Mouse (Mus musculus): ENCODE measurements around the gene Aipl1. TPM values are rescaled to one million over a fixed set of nuclear protein-coding genes. Genes with fewer than 3 reads are reported as not detected.

Gene Aipl1
- polyA plus RNA-seq, 1 experiment, result 0.23 TPM

- Histone ChIP-seq H3K4me3 (replicated peaks) (no peak overlapping the region), H3K9me3 (no peaks in the 10 kb centered on the region), H3K27me3 (replicated peaks) (peaks cover 19% of the 10 kb centered on the region), H3K4me1 (peaks cover 58% of the 10 kb centered on the region), H3K36me3 (replicated peaks; ENCODE audit: low read length) (peaks cover 10% of the 10 kb centered on the region)
- no peak for TF ChIP-seq GATA1 (IDR thresholded peaks at IDR 0.05; ENCODE audit: borderline replicate concordance, low read length)
- TF ChIP-seq FLI1 (IDR thresholded peaks at IDR 0.05; ENCODE audit: low read length), result no peak
Measured at GRCm38 (mm10) chr11:72039599-72040386, 2.5 kb upstream of the Aipl1 start.

DNA sequence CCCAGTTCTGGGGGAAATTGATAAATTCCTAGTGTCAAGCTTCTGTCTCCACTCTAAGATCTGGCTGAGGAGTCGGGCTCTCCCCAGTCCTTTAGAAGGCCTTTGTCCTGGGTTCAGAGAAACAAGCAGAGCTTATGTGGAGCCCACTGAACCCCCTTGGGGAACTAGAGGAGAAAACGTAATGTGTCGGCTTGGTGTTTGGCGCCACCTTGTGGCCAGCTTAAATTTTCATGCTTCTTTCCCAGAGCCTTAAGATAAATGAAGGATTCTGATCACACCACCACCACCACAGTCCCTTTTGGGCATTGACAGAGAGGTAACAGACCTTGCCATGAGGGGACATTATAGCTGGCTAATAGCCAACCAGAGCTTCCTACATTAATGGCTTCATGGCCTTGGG is 687 bp upstream of the Aipl1 start:
- Histone ChIP-seq H3K4me3 (replicated peaks) (no peak overlapping the region), H3K36me3 (replicated peaks; ENCODE audit: low read length) (no peaks in the 10 kb centered on the region), H3K4me1 (peaks cover 40% of the 10 kb centered on the region), H3K27me3 (replicated peaks) (peaks cover 27% of the 10 kb centered on the region), H3K9me3 (no peaks in the 10 kb centered on the region)
- no peak for TF ChIP-seq FLI1 (IDR thresholded peaks at IDR 0.05; ENCODE audit: low read length)
- TF ChIP-seq GATA1 (IDR thresholded peaks at IDR 0.05; ENCODE audit: borderline replicate concordance, low read length), result no peak

- H3K9me3 ChIP-seq, result no peaks in the 10 kb centered on the region
- H3K4me1 ChIP-seq, result peaks cover 13% of the 10 kb centered on the region
- TF ChIP-seq FLI1 (IDR thresholded peaks at IDR 0.05; ENCODE audit: low read length) (no peak), GATA1 (IDR thresholded peaks at IDR 0.05; ENCODE audit: borderline replicate concordance, low read length) (no peak)
- H3K27me3 ChIP-seq (replicated peaks), result peaks cover 61% of the 10 kb centered on the region
- no peaks in the 10 kb centered on the region for H3K36me3 ChIP-seq (replicated peaks; ENCODE audit: low read length)
- H3K4me3 ChIP-seq (replicated peaks), result no peak overlapping the region
Measured at GRCm38 (mm10) chr11:72032589-72032988, 4.7 kb downstream of the Aipl1 start.

- Histone ChIP-seq H3K4me3 (replicated peaks) (no peak overlapping the region), H3K9me3 (no peaks in the 10 kb centered on the region), H3K4me1 (peaks cover 10% of the 10 kb centered on the region; the same call in 1 of the 2 replicates), H3K27me3 (replicated peaks) (peaks cover 61% of the 10 kb centered on the region), H3K36me3 (replicated peaks; ENCODE audit: low read length) (no peaks in the 10 kb centered on the region)
- TF ChIP-seq GATA1 (IDR thresholded peaks at IDR 0.05; ENCODE audit: borderline replicate concordance, low read length) (no peak), FLI1 (IDR thresholded peaks at IDR 0.05; ENCODE audit: low read length) (no peak)
Measured at GRCm38 (mm10) chr11:72032091-72032490, 5.2 kb downstream of the Aipl1 start.

DNA sequence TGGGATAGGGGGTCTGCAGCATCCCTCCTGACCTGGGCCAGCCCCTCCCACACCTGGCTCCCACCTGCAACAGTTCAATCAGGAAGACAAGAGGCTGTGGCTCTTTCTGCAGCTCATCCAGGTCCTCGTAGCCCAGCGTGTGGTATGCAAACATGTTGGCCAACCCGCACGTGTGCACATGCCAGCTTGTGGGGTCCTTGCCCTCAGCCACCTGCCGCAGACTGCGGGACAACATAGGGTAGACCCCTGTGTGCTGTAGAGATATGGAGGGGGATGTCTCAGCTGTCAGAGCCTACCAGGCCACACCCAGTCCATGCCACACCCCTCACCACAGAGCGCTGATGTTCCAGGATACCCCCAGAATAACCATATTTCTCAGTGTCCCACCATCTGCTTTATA is 6.0 kb downstream of the Aipl1 start:
- Histone ChIP-seq H3K4me1 (peaks cover 6% of the 10 kb centered on the region; the same call in 1 of the 2 replicates), H3K27me3 (replicated peaks) (peaks cover 60% of the 10 kb centered on the region), H3K36me3 (replicated peaks; ENCODE audit: low read length) (no peaks in the 10 kb centered on the region), H3K9me3 (no peaks in the 10 kb centered on the region), H3K4me3 (replicated peaks) (no peak overlapping the region)
- TF ChIP-seq GATA1 (IDR thresholded peaks at IDR 0.05; ENCODE audit: borderline replicate concordance, low read length) (no peak), FLI1 (IDR thresholded peaks at IDR 0.05; ENCODE audit: low read length) (no peak)

DNA sequence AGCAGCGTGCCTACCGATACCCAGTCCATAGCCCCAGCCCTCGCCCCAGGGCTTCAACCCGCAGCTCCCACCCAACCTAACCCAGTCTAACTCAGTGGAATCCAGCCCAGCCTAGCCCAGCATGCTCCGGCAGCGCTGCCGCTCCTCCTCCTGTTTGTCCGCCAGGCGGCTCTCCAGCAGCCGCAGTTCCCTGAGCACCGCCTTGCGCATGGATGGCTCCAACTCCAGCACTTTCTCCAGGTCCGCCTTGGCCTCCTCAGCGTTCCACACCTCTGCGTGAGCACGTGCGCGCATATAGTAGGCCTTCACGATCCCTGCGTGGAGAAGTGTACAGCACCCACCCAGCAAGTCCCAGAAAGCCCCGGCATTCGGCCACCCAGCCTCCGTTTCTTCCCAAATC is 8.2 kb downstream of the Aipl1 start:
- Histone ChIP-seq H3K27me3 (replicated peaks) (peaks cover 67% of the 10 kb centered on the region), H3K36me3 (replicated peaks; ENCODE audit: low read length) (no peaks in the 10 kb centered on the region), H3K9me3 (no peaks in the 10 kb centered on the region), H3K4me1 (peaks cover 9% of the 10 kb centered on the region; the same call in 1 of the 2 replicates), H3K4me3 (replicated peaks) (peak overlapping the region; percentile 57)
- TF ChIP-seq GATA1 (IDR thresholded peaks at IDR 0.05; ENCODE audit: borderline replicate concordance, low read length), result no peak
- TF ChIP-seq FLI1 (IDR thresholded peaks at IDR 0.05; ENCODE audit: low read length), result no peak

GRCm38 (mm10) chr11:72027836-72028235 is 9.5 kb downstream of the Aipl1 start:
- Histone ChIP-seq H3K4me1 (peaks cover 18% of the 10 kb centered on the region), H3K27me3 (replicated peaks) (peaks cover 59% of the 10 kb centered on the region), H3K9me3 (no peaks in the 10 kb centered on the region), H3K36me3 (replicated peaks; ENCODE audit: low read length) (no peaks in the 10 kb centered on the region), H3K4me3 (replicated peaks) (no peak overlapping the region)
- no peak for TF ChIP-seq GATA1 (IDR thresholded peaks at IDR 0.05; ENCODE audit: borderline replicate concordance, low read length)
- no peak for TF ChIP-seq FLI1 (IDR thresholded peaks at IDR 0.05; ENCODE audit: low read length)

DNA sequence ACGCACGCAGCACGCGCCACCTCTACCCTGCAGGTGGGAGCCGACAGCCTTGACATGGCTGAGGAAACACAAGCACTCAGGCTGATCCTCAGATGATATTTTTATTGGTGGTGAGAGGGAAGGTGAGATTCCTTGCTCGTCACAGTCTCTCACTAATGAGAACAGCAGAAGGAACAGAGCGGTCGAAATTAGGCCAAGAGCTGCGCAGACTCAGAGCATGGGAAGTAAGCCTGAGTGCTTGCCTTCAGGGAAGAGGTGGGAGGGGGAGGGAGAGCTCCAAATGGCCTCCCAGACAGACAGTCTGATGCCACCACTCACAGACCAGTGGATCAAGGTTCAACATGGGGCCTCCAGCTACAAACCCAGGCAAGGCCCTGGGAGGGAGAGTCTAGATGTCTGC is 10.8 kb downstream of the Aipl1 start:
- H3K4me1 ChIP-seq, result peaks cover 26% of the 10 kb centered on the region
- no peaks in the 10 kb centered on the region for H3K36me3 ChIP-seq (replicated peaks; ENCODE audit: low read length)
- H3K9me3 ChIP-seq, result no peaks in the 10 kb centered on the region
- H3K4me3 ChIP-seq (replicated peaks), result no peak overlapping the region
- H3K27me3 ChIP-seq (replicated peaks), result peaks cover 49% of the 10 kb centered on the region
- TF ChIP-seq GATA1 (IDR thresholded peaks at IDR 0.05; ENCODE audit: borderline replicate concordance, low read length), result no peak
- no peak for TF ChIP-seq FLI1 (IDR thresholded peaks at IDR 0.05; ENCODE audit: low read length)

GRCm38 (mm10) chr11:72025843-72026242 is 11.5 kb downstream of the Aipl1 start:
- Histone ChIP-seq H3K36me3 (replicated peaks; ENCODE audit: low read length) (no peaks in the 10 kb centered on the region), H3K4me1 (peaks cover 32% of the 10 kb centered on the region), H3K4me3 (replicated peaks) (no peak overlapping the region), H3K9me3 (no peaks in the 10 kb centered on the region), H3K27me3 (replicated peaks) (peaks cover 51% of the 10 kb centered on the region)
- TF ChIP-seq FLI1 (IDR thresholded peaks at IDR 0.05; ENCODE audit: low read length), result no peak
- TF ChIP-seq GATA1 (IDR thresholded peaks at IDR 0.05; ENCODE audit: borderline replicate concordance, low read length), result no peak

- 0 out of 2 replicates have a peak, but pooled peaks cover 6% of the 10 kb centered on the region for H3K9me3 ChIP-seq
- peaks cover 33% of the 10 kb centered on the region for H3K4me1 ChIP-seq
- no peaks in the 10 kb centered on the region for H3K36me3 ChIP-seq (replicated peaks; ENCODE audit: low read length)
- no peak overlapping the region for H3K4me3 ChIP-seq (replicated peaks)
- peaks cover 51% of the 10 kb centered on the region for H3K27me3 ChIP-seq (replicated peaks)
- TF ChIP-seq FLI1 (IDR thresholded peaks at IDR 0.05; ENCODE audit: low read length) (no peak), GATA1 (IDR thresholded peaks at IDR 0.05; ENCODE audit: borderline replicate concordance, low read length) (no peak)
Measured at GRCm38 (mm10) chr11:72024193-72024781, 13.0 kb downstream of the Aipl1 start.

Data from megakaryocyte, embryonic 14.5 days (primary cell).